Mouse (Mus musculus) lung, postnatal 25 days (tissue): ENCODE data around the gene Reep1.
"Not testable (repeated sequence)": the region's sequence is repeated elsewhere in the genome, so short reads cannot be mapped to it uniquely, and the experiment has no call there.

ENCODE experiments used
- DNase-seq: peaks from one replicate; pipeline ENCODE4 v3.0.0; 2022; ENCODE audit warnings: low spot score

Reep1 gene

GRCm38 (mm10) chr6:71840597-71841290 lies 133.4 kb downstream of the Reep1 start:
- no peak for DNase-seq

GRCm38 (mm10) chr6:71846906-71847305 lies 139.5 kb downstream of the Reep1 start:
- not testable (repeated sequence) for DNase-seq
